In genomic region chr15:31365041-31365719, GRCm38 (mm10) we compare ENCODE assay signal across 8 mouse cellular contexts. TPM values are rescaled to one million over a fixed set of nuclear protein-coding genes. Genes with fewer than 3 reads are reported as not detected.
DNase-seq lines count a peak whose midpoint lies in the region; ATAC-seq and TF ChIP-seq lines count a peak whose summit lies in the region.

No protein-coding gene starts in this region.

- H3K9ac ChIP-seq in embryonic facial prominence, embryonic 12.5 days, result no peak overlapping the region
- no peak overlapping the region; the same call in 1 of the 2 replicates for H3K9ac ChIP-seq in intestine, embryonic 16.5 days (ENCODE audit: low read depth, low read length)
- no peak overlapping the region for H3K9ac ChIP-seq in neural tube, embryonic 14.5 days (replicated peaks; ENCODE audit: low read depth, low read length)

- no peak overlapping the region for H3K27ac ChIP-seq in embryonic facial prominence, embryonic 12.5 days
- no peak overlapping the region for H3K27ac ChIP-seq in intestine, embryonic 16.5 days (ENCODE audit: low read length)
- no peak overlapping the region for H3K27ac ChIP-seq in neural tube, embryonic 14.5 days (ENCODE audit: low read depth, low read length)

- TF ChIP-seq POLR2A in lung, adult 2 months (IDR thresholded peaks at IDR 0.05; ENCODE audit: borderline replicate concordance, extremely low read depth, low read depth, low read length), result no peak

- peaks cover 15% of the 10 kb centered on the region for H3K4me1 ChIP-seq in lung, adult 2 months (ENCODE audit: control insufficient read depth, insufficient read depth, low read length)
- peaks cover 32% of the 10 kb centered on the region for H3K4me1 ChIP-seq in embryonic facial prominence, embryonic 12.5 days
- H3K4me1 ChIP-seq in intestine, embryonic 16.5 days (ENCODE audit: control insufficient read depth, insufficient read depth, low read length), result peaks cover 20% of the 10 kb centered on the region
- peaks cover 15% of the 10 kb centered on the region for H3K4me1 ChIP-seq in neural tube, embryonic 14.5 days (ENCODE audit: control insufficient read depth, insufficient read depth, low read length)

- no peaks in the 10 kb centered on the region for H3K9me3 ChIP-seq in embryonic facial prominence, embryonic 12.5 days
- no peaks in the 10 kb centered on the region for H3K9me3 ChIP-seq in intestine, embryonic 16.5 days (ENCODE audit: control insufficient read depth, low read length)
- H3K9me3 ChIP-seq in neural tube, embryonic 14.5 days (ENCODE audit: control insufficient read depth, low read length), result no peaks in the 10 kb centered on the region

- no peaks in the 10 kb centered on the region for H3K36me3 ChIP-seq in embryonic facial prominence, embryonic 12.5 days
- no peaks in the 10 kb centered on the region for H3K36me3 ChIP-seq in intestine, embryonic 16.5 days (ENCODE audit: control insufficient read depth, insufficient read depth, low read length)
- H3K36me3 ChIP-seq in neural tube, embryonic 14.5 days (ENCODE audit: control insufficient read depth, insufficient read depth, low read length), result no peaks in the 10 kb centered on the region

- no peak for ATAC-seq in embryonic facial prominence, embryonic 12.5 days (ENCODE audit: insufficient number of reproducible peaks, insufficient read depth, low FRiP score, low TSS enrichment)
- ATAC-seq in intestine, embryonic 16.5 days, result no peak
- ATAC-seq in neural tube, embryonic 14.5 days (ENCODE audit: low read depth), result no peak

- peak overlapping the region; percentile 91 for H3K4me3 ChIP-seq in lung, adult 2 months (replicated peaks; ENCODE audit: extremely low read depth, low read depth, low read length)
- H3K4me3 ChIP-seq in embryonic facial prominence, embryonic 12.5 days, result peak overlapping the region; percentile 54
- H3K4me3 ChIP-seq in intestine, embryonic 16.5 days (ENCODE audit: low read length), result peak overlapping the region; percentile 65
- H3K4me3 ChIP-seq in neural tube, embryonic 14.5 days (ENCODE audit: low read depth, low read length), result peak overlapping the region; percentile 14; the same call in 1 of the 2 replicates

- WGBS in lung, adult 2 months, result 29% methylated on average over 11 of the region's 11 CpGs
- 14% methylated on average over 11 of the region's 11 CpGs for WGBS in embryonic facial prominence, embryonic 12.5 days
- WGBS in intestine, embryonic 16.5 days, result 35% methylated on average over 11 of the region's 11 CpGs
- 21% methylated on average over 11 of the region's 11 CpGs for WGBS in neural tube, embryonic 14.5 days

- no peak for DNase-seq in lung, adult 2 months
- DNase-seq in lung, postnatal 14 days, result no peak
- DNase-seq in retina, postnatal 1 day, result no peak
- no peak for DNase-seq in thymus, postnatal 10 days (ENCODE audit: low spot score in 2 of 2)
- DNase-seq in adrenal gland, adult (ENCODE audit: inconsistent age in 2 of 2, low spot score in 1 of 2), result no peak

- no peak for TF ChIP-seq CTCF in lung, adult 2 months (IDR thresholded peaks at IDR 0.05; ENCODE audit: insufficient read depth, low read length)

- peaks cover 65% of the 10 kb centered on the region for H3K27me3 ChIP-seq in embryonic facial prominence, embryonic 12.5 days
- peaks cover 45% of the 10 kb centered on the region for H3K27me3 ChIP-seq in intestine, embryonic 16.5 days (replicated peaks; ENCODE audit: control insufficient read depth, insufficient read depth, low read length)
- H3K27me3 ChIP-seq in neural tube, embryonic 14.5 days (ENCODE audit: control insufficient read depth, insufficient read depth, low read length), result peaks cover 36% of the 10 kb centered on the region

- H3K4me2 ChIP-seq in embryonic facial prominence, embryonic 12.5 days (replicated peaks), result peak overlapping the region; percentile 96
- peak overlapping the region; percentile 99 for H3K4me2 ChIP-seq in intestine, embryonic 16.5 days (ENCODE audit: low read depth, low read length)
- H3K4me2 ChIP-seq in neural tube, embryonic 14.5 days (ENCODE audit: low read depth, low read length), result peak overlapping the region; percentile 99; the same call in 1 of the 2 replicates

RNA-seq across cellular contexts. Expression of gene Ankrd33b, which starts 2.3 kb away (rescaled TPM):
- polyA plus RNA-seq in lung, adult 2 months (2012; rRNA removed), result 39.4 and 42.2 TPM in 2 replicates
- 0.55 and 0.74 TPM in 2 replicates for polyA plus RNA-seq in embryonic facial prominence, embryonic 12.5 days (2016; fragmentation: Nextera tagmentation; extraction: Ambion mirVana)
- 0.07 and 0.76 TPM in 2 replicates for polyA plus RNA-seq in intestine, embryonic 16.5 days (2015; fragmentation: Nextera tagmentation; extraction: Ambion mirVana)
- 0.75 and 1.3 TPM in 2 replicates for polyA plus RNA-seq in neural tube, embryonic 14.5 days (2014; fragmentation: Nextera tagmentation; extraction: Ambion mirVana)

Comparison
In these comparisons a context has a peak if more than half of its experiments do, and no peak if none do; other contexts are left out.
1. H3K4me3 ChIP-seq: peak in every context shown above with its lines; median percentile 91 in lung, adult 2 months; 65 in intestine, embryonic 16.5 days; 54 in embryonic facial prominence, embryonic 12.5 days; 14 in neural tube, embryonic 14.5 days.
2. RNA of gene Ankrd33b, which starts 2.3 kb away (polyA plus RNA-seq): 39.4 to 42.2 TPM in lung, adult 2 months; 0.07 to 0.76 TPM in intestine, embryonic 16.5 days, 0.75 to 1.3 TPM in neural tube, embryonic 14.5 days and 0.55 to 0.74 TPM in embryonic facial prominence, embryonic 12.5 days; every median in the first group is over 10 times any median in the second.
3. Peak in every context shown above with its lines, with median percentiles within 50 percentile points of each other: H3K4me2 ChIP-seq.